Mouse (Mus musculus): ENCODE measurements at regions not wholly inside any gene's neighbourhood (a gene's known extent, or its start where the extent isn't known, plus 50 kb on each side); places are given as distances from the start of the nearest gene placed in this dataset.
"Not testable (repeated sequence)": the region's sequence is repeated elsewhere in the genome, so short reads cannot be mapped to it uniquely, and the experiment has no call there.

DNA sequence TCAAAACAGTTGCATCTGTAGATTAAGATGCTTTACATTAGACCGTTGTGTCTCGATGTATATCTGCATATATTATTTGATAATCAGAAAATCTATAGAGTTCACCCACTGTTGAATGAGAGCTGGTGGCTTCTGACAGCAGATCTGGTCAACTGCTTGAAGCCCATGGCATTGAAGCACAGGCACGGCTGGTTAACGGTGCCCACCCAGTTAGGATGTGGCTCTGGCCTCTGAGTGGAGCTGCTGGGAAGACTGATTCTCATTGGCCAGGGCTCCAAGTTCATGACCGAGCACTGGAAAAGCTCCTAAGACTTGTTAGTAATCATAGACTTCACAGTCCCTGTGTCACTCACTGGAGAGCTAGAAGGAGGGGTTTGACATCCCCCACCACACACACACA lies 51.2 kb upstream of the Cldn34a start:
- not testable (repeated sequence) for H3K27ac ChIP-seq (ENCODE audit: low read depth); H3K4me1 ChIP-seq (ENCODE audit: insufficient read depth); H3K9me3 ChIP-seq (ENCODE audit: low read depth, low read length); ATAC-seq (ENCODE audit: insufficient read depth); H3K27me3 ChIP-seq (ENCODE audit: insufficient read depth, low read length); H3K9ac ChIP-seq; H3K4me3 ChIP-seq (ENCODE audit: low read depth, low read length); DNase-seq; H3K36me3 ChIP-seq (ENCODE audit: insufficient read depth); H3K4me2 ChIP-seq
- WGBS: 64% methylated on average over 1 of the region's 5 CpGs

DNA sequence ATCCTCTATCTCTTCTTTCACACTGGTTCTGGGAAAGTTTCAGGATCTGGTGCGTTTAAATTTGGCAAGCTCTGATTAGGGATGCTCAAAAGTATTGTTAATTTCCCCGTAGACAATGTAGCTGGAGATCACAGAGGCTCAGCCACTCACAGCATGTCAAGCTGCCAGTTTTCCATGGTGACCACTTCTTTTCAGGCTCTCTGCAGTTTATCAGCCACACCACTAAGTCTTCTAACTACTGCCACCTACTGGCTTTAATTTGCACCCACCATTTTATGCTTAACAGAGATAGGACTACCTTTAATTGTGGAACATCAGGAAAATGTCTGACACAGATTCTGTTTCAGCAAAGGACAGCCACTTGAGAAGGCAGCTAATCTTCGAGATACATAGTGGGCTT lies 57.7 kb upstream of the Cldn34a start:
- not testable (repeated sequence) for H3K9ac ChIP-seq; H3K4me2 ChIP-seq; H3K9me3 ChIP-seq (ENCODE audit: low read depth, low read length); H3K27ac ChIP-seq (ENCODE audit: low read depth); H3K4me3 ChIP-seq (ENCODE audit: low read depth, low read length); H3K36me3 ChIP-seq (ENCODE audit: insufficient read depth); H3K27me3 ChIP-seq (ENCODE audit: insufficient read depth, low read length); H3K4me1 ChIP-seq (ENCODE audit: insufficient read depth); DNase-seq
- WGBS: no CpG with 5 or more reads among the region's 3 CpGs
- peak; percentile 52; the same call in 1 of the 2 replicates for ATAC-seq (ENCODE audit: insufficient read depth)

DNA sequence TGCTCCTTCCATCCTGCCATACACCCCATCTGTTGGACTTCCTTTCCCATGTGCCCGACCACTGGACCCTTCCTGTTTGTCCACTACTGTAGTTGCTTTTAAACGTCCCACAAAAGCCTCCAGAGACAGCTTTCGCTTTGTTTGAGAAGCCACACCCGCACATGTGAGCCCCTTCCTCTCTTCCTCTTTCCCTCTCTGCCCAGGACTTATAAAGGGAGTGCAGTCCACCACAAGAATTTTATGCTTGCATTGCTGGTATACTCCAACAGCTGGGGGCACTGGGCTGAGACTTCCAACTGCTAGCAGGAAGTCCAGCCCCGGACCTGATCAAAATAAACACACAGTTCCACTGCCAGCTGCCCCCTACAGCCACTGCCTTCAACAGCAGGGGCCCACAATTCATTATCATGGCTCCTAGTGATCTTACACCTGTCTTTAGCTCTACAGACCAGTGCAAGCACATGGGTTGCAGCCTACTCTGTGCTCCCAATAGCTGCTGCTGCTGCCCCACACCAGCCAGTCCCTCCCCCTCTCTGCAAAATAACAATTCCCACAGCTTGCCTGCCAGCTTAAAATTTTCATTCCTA lies 63.7 kb upstream of the Cldn34a start:
- not testable (repeated sequence) for H3K27me3 ChIP-seq (ENCODE audit: insufficient read depth, low read length); H3K4me1 ChIP-seq (ENCODE audit: insufficient read depth); H3K4me3 ChIP-seq (ENCODE audit: low read depth, low read length); ATAC-seq (ENCODE audit: insufficient read depth); H3K27ac ChIP-seq (ENCODE audit: low read depth); H3K9me3 ChIP-seq (ENCODE audit: low read depth, low read length); H3K36me3 ChIP-seq (ENCODE audit: insufficient read depth); H3K4me2 ChIP-seq; DNase-seq; H3K9ac ChIP-seq
- no CpG with 5 or more reads among the region's 5 CpGs for WGBS

DNA sequence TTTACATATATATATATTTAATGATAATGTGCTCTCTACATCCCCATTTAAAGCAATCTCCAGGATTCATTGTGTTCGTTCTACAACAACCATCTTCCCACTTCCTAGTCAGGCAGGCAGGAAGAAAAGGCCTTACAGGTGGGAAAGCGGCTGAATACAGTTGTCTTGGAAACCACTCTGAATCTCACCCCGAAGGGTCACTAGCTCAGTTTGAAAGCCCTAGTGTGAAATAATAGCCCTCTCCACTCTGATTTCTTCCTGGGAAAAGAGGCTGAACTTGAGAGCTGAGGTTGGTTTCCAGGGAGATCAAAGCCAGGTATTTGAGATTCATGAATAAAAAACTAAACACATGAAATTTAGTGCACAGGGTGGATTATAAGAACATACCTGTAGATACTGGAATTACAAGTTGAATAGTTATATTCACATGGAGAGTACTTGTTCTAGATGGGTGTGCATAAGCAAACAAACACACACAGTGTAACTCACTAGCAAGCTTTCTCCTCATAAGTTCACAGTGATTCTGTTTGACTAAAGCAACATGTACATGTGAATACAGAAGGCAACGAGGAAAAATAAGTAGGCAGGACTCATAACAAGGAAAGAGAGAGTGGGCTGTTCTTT lies 91.6 kb upstream of the Cldn34a start:
- no peaks in the 10 kb centered on the region for H3K4me1 ChIP-seq (ENCODE audit: insufficient read depth)
- H3K27me3 ChIP-seq (ENCODE audit: insufficient read depth, low read length): no peaks in the 10 kb centered on the region; the same call in 1 of the 2 replicates
- no peak overlapping the region for H3K4me3 ChIP-seq (ENCODE audit: low read depth, low read length)
- TF ChIP-seq CTCF (IDR thresholded peaks at IDR 0.05; ENCODE audit: low read depth): no peak
- 49% methylated on average over 4 of the region's 4 CpGs for WGBS
- no peak; the same call in 1 of the 2 replicates for ATAC-seq (ENCODE audit: insufficient read depth)
- H3K36me3 ChIP-seq (ENCODE audit: insufficient read depth): no peaks in the 10 kb centered on the region
- H3K27ac ChIP-seq (ENCODE audit: low read depth): no peak overlapping the region
- H3K4me2 ChIP-seq: no peak overlapping the region
- H3K9ac ChIP-seq: no peak overlapping the region
- no peaks in the 10 kb centered on the region for H3K9me3 ChIP-seq (ENCODE audit: low read depth, low read length)
- DNase-seq: peak; percentile 19

DNA sequence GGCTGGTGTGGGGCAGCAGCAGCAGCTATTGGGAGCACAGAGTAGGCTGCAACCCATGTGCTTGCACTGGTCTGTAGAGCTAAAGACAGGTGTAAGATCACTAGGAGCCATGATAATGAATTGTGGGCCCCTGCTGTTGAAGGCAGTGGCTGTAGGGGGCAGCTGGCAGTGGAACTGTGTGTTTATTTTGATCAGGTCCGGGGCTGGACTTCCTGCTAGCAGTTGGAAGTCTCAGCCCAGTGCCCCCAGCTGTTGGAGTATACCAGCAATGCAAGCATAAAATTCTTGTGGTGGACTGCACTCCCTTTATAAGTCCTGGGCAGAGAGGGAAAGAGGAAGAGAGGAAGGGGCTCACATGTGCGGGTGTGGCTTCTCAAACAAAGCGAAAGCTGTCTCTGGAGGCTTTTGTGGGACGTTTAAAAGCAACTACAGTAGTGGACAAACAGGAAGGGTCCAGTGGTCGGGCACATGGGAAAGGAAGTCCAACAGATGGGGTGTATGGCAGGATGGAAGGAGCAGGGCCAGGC lies 56.0 kb upstream of the Gpr173 start:
- not testable (repeated sequence) for H3K27me3 ChIP-seq (ENCODE audit: insufficient read depth, low read length); ATAC-seq (ENCODE audit: insufficient read depth); H3K27ac ChIP-seq (ENCODE audit: low read depth); H3K4me1 ChIP-seq (ENCODE audit: insufficient read depth); H3K9me3 ChIP-seq (ENCODE audit: low read depth, low read length); H3K36me3 ChIP-seq (ENCODE audit: insufficient read depth); H3K9ac ChIP-seq; H3K4me3 ChIP-seq (ENCODE audit: low read depth, low read length); DNase-seq; H3K4me2 ChIP-seq
- WGBS: no CpG with 5 or more reads among the region's 5 CpGs

DNA sequence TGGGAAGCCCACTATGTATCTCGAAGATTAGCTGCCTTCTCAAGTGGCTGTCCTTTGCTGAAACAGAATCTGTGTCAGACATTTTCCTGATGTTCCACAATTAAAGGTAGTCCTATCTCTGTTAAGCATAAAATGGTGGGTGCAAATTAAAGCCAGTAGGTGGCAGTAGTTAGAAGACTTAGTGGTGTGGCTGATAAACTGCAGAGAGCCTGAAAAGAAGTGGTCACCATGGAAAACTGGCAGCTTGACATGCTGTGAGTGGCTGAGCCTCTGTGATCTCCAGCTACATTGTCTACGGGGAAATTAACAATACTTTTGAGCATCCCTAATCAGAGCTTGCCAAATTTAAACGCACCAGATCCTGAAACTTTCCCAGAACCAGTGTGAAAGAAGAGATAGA lies 50.0 kb upstream of the Gpr173 start:
- H3K4me2 ChIP-seq; DNase-seq; H3K4me1 ChIP-seq (ENCODE audit: insufficient read depth); H3K4me3 ChIP-seq (ENCODE audit: low read depth, low read length); H3K27me3 ChIP-seq (ENCODE audit: insufficient read depth, low read length); H3K36me3 ChIP-seq (ENCODE audit: insufficient read depth); H3K9me3 ChIP-seq (ENCODE audit: low read depth, low read length); H3K27ac ChIP-seq (ENCODE audit: low read depth); H3K9ac ChIP-seq: not testable (repeated sequence)
- ATAC-seq (ENCODE audit: insufficient read depth): 0 out of 2 replicates have a peak, but pooled peaks have one; percentile 38
- WGBS: no CpG with 5 or more reads among the region's 3 CpGs
